Mouse (Mus musculus): ENCODE measurements at regions not wholly inside any gene's neighbourhood (a gene's known extent, or its start where the extent isn't known, plus 50 kb on each side); places are given as distances from the start of the nearest gene placed in this dataset.

- H3K27me3 ChIP-seq (ENCODE audit: control insufficient read depth, insufficient read depth, insufficient read length) = no peaks in the 10 kb centered on the region
- no peak overlapping the region for H3K4me2 ChIP-seq (ENCODE audit: low read depth)
- H3K36me3 ChIP-seq (ENCODE audit: control insufficient read depth, insufficient read depth) = no peaks in the 10 kb centered on the region
- no peaks in the 10 kb centered on the region for H3K79me2 ChIP-seq (ENCODE audit: control insufficient read depth, insufficient read depth)
- H3ac ChIP-seq (ENCODE audit: control insufficient read depth, insufficient read length) = no peak overlapping the region
- H3K4me3 ChIP-seq = no peak overlapping the region
- TF ChIP-seq MYOG (IDR thresholded peaks at IDR 0.05; ENCODE audit: control insufficient read depth in 1 of 3, insufficient read depth in 1 of 3, insufficient read length in 2 of 3, low read depth in 2 of 3) (no peak), SRF (IDR thresholded peaks at IDR 0.05; ENCODE audit: control insufficient read depth, insufficient read length, low read depth) (no peak), CEBPB (IDR thresholded peaks at IDR 0.05; ENCODE audit: insufficient read depth, poor library complexity, severe bottlenecking) (no peak), POLR2AphosphoS2 (IDR thresholded peaks at IDR 0.05; ENCODE audit: insufficient read length, low read depth) (no peak), MAX (IDR thresholded peaks at IDR 0.05; ENCODE audit: low read depth) (no peak), TCF3 (IDR thresholded peaks at IDR 0.05; ENCODE audit: insufficient read length, low read depth) (no peak), POLR2A (IDR thresholded peaks at IDR 0.05; ENCODE audit: insufficient read length, low read depth) (no peak), E2F4 (IDR thresholded peaks at IDR 0.05; ENCODE audit: insufficient read depth) (no peak), TCF12 (IDR thresholded peaks at IDR 0.05; ENCODE audit: insufficient read depth, poor library complexity, severe bottlenecking) (no peak), REST (IDR thresholded peaks at IDR 0.05; ENCODE audit: insufficient read depth, insufficient read length) (no peak), USF1 (IDR thresholded peaks at IDR 0.05; ENCODE audit: low read depth) (no peak)
These were observed 197.6 kb downstream of the Arl4a start for GRCm38 (mm10) chr12:39840179-39840578.

- Histone ChIP-seq H3K36me3 (ENCODE audit: control insufficient read depth, insufficient read depth) (no peaks in the 10 kb centered on the region), H3K4me3 (no peak overlapping the region), H3K27me3 (ENCODE audit: control insufficient read depth, insufficient read depth, insufficient read length) (no peaks in the 10 kb centered on the region), H3ac (ENCODE audit: control insufficient read depth, insufficient read length) (no peak overlapping the region), H3K79me2 (ENCODE audit: control insufficient read depth, insufficient read depth) (no peaks in the 10 kb centered on the region), H3K4me2 (ENCODE audit: low read depth) (no peak overlapping the region)
- TF ChIP-seq MAX (IDR thresholded peaks at IDR 0.05; ENCODE audit: low read depth) (no peak), SRF (IDR thresholded peaks at IDR 0.05; ENCODE audit: control insufficient read depth, insufficient read length, low read depth) (no peak), TCF12 (IDR thresholded peaks at IDR 0.05; ENCODE audit: insufficient read depth, poor library complexity, severe bottlenecking) (no peak), REST (IDR thresholded peaks at IDR 0.05; ENCODE audit: insufficient read depth, insufficient read length) (no peak), CEBPB (IDR thresholded peaks at IDR 0.05; ENCODE audit: insufficient read depth, poor library complexity, severe bottlenecking) (no peak), POLR2A (IDR thresholded peaks at IDR 0.05; ENCODE audit: insufficient read length, low read depth) (no peak), E2F4 (IDR thresholded peaks at IDR 0.05; ENCODE audit: insufficient read depth) (no peak), TCF3 (IDR thresholded peaks at IDR 0.05; ENCODE audit: insufficient read length, low read depth) (no peak), MYOD1 (IDR thresholded peaks at IDR 0.05; ENCODE audit: control insufficient read depth in 1 of 3, insufficient read length in 2 of 3, low read depth in 2 of 3) (no peak), POLR2AphosphoS2 (IDR thresholded peaks at IDR 0.05; ENCODE audit: insufficient read length, low read depth) (no peak), USF1 (IDR thresholded peaks at IDR 0.05; ENCODE audit: low read depth) (no peak), MYOG (IDR thresholded peaks at IDR 0.05; ENCODE audit: control insufficient read depth in 1 of 3, insufficient read depth in 1 of 3, insufficient read length in 2 of 3, low read depth in 2 of 3) (no peak)
These were observed 206.7 kb downstream of the Arl4a start for GRCm38 (mm10) chr12:39831079-39831478.

GRCm38 (mm10) chr12:39830530-39830929, 207.3 kb downstream of the Arl4a start:
- H3K36me3 ChIP-seq (ENCODE audit: control insufficient read depth, insufficient read depth) = no peaks in the 10 kb centered on the region
- TF ChIP-seq USF1 (IDR thresholded peaks at IDR 0.05; ENCODE audit: low read depth) (no peak), REST (IDR thresholded peaks at IDR 0.05; ENCODE audit: insufficient read depth, insufficient read length) (no peak), CEBPB (IDR thresholded peaks at IDR 0.05; ENCODE audit: insufficient read depth, poor library complexity, severe bottlenecking) (no peak), TCF12 (IDR thresholded peaks at IDR 0.05; ENCODE audit: insufficient read depth, poor library complexity, severe bottlenecking) (no peak), MYOD1 (IDR thresholded peaks at IDR 0.05; ENCODE audit: control insufficient read depth in 1 of 3, insufficient read length in 2 of 3, low read depth in 2 of 3) (no peak), SRF (IDR thresholded peaks at IDR 0.05; ENCODE audit: control insufficient read depth, insufficient read length, low read depth) (no peak), TCF3 (IDR thresholded peaks at IDR 0.05; ENCODE audit: insufficient read length, low read depth) (no peak), MYOG (IDR thresholded peaks at IDR 0.05; ENCODE audit: control insufficient read depth in 1 of 3, insufficient read depth in 1 of 3, insufficient read length in 2 of 3, low read depth in 2 of 3) (no peak), MAX (IDR thresholded peaks at IDR 0.05; ENCODE audit: low read depth) (no peak)
- H3K79me2 ChIP-seq (ENCODE audit: control insufficient read depth, insufficient read depth) = no peaks in the 10 kb centered on the region
- no peak overlapping the region for H3K4me2 ChIP-seq (ENCODE audit: low read depth)
- no peak overlapping the region for H3ac ChIP-seq (ENCODE audit: control insufficient read depth, insufficient read length)
- H3K4me3 ChIP-seq = no peak overlapping the region
- H3K27me3 ChIP-seq (ENCODE audit: control insufficient read depth, insufficient read depth, insufficient read length) = no peaks in the 10 kb centered on the region

GRCm38 (mm10) chr12:39822671-39823070, 215.2 kb downstream of the Arl4a start:
- Histone ChIP-seq H3K79me2 (ENCODE audit: control insufficient read depth, insufficient read depth) (no peaks in the 10 kb centered on the region), H3K4me2 (ENCODE audit: low read depth) (no peak overlapping the region), H3K27me3 (ENCODE audit: control insufficient read depth, insufficient read depth, insufficient read length) (no peaks in the 10 kb centered on the region), H3ac (ENCODE audit: control insufficient read depth, insufficient read length) (no peak overlapping the region), H3K4me3 (no peak overlapping the region), H3K36me3 (ENCODE audit: control insufficient read depth, insufficient read depth) (no peaks in the 10 kb centered on the region)
- no peak for TF ChIP-seq MYOG (IDR thresholded peaks at IDR 0.05; ENCODE audit: control insufficient read depth in 1 of 3, insufficient read depth in 1 of 3, insufficient read length in 2 of 3, low read depth in 2 of 3)
- no peak for TF ChIP-seq E2F4 (IDR thresholded peaks at IDR 0.05; ENCODE audit: insufficient read depth)
- TF ChIP-seq MAX (IDR thresholded peaks at IDR 0.05; ENCODE audit: low read depth) = no peak
- TF ChIP-seq POLR2A (IDR thresholded peaks at IDR 0.05; ENCODE audit: insufficient read length, low read depth) = no peak
- no peak for TF ChIP-seq SRF (IDR thresholded peaks at IDR 0.05; ENCODE audit: control insufficient read depth, insufficient read length, low read depth)
- no peak for TF ChIP-seq POLR2AphosphoS2 (IDR thresholded peaks at IDR 0.05; ENCODE audit: insufficient read length, low read depth)
- no peak for TF ChIP-seq MYOD1 (IDR thresholded peaks at IDR 0.05; ENCODE audit: control insufficient read depth in 1 of 3, insufficient read length in 2 of 3, low read depth in 2 of 3)
- TF ChIP-seq TCF12 (IDR thresholded peaks at IDR 0.05; ENCODE audit: insufficient read depth, poor library complexity, severe bottlenecking) = no peak
- no peak for TF ChIP-seq TCF3 (IDR thresholded peaks at IDR 0.05; ENCODE audit: insufficient read length, low read depth)
- TF ChIP-seq USF1 (IDR thresholded peaks at IDR 0.05; ENCODE audit: low read depth) = no peak

GRCm38 (mm10) chr12:39801536-39801935, 236.3 kb downstream of the Arl4a start:
- H3K4me2 ChIP-seq (ENCODE audit: low read depth) = no peak overlapping the region
- no peaks in the 10 kb centered on the region for H3K27me3 ChIP-seq (ENCODE audit: control insufficient read depth, insufficient read depth, insufficient read length)
- no peaks in the 10 kb centered on the region for H3K36me3 ChIP-seq (ENCODE audit: control insufficient read depth, insufficient read depth)
- no peak overlapping the region for H3K4me3 ChIP-seq
- no peak for TF ChIP-seq TCF12 (IDR thresholded peaks at IDR 0.05; ENCODE audit: insufficient read depth, poor library complexity, severe bottlenecking)
- TF ChIP-seq MYOG (IDR thresholded peaks at IDR 0.05; ENCODE audit: control insufficient read depth in 1 of 3, insufficient read depth in 1 of 3, insufficient read length in 2 of 3, low read depth in 2 of 3) = no peak
- no peak for TF ChIP-seq REST (IDR thresholded peaks at IDR 0.05; ENCODE audit: insufficient read depth, insufficient read length)
- no peak for TF ChIP-seq POLR2A (IDR thresholded peaks at IDR 0.05; ENCODE audit: insufficient read length, low read depth)
- TF ChIP-seq POLR2AphosphoS2 (IDR thresholded peaks at IDR 0.05; ENCODE audit: insufficient read length, low read depth) = no peak
- TF ChIP-seq CEBPB (IDR thresholded peaks at IDR 0.05; ENCODE audit: insufficient read depth, poor library complexity, severe bottlenecking) = no peak
- TF ChIP-seq USF1 (IDR thresholded peaks at IDR 0.05; ENCODE audit: low read depth) = no peak
- TF ChIP-seq SRF (IDR thresholded peaks at IDR 0.05; ENCODE audit: control insufficient read depth, insufficient read length, low read depth) = no peak
- TF ChIP-seq MAX (IDR thresholded peaks at IDR 0.05; ENCODE audit: low read depth) = no peak
- TF ChIP-seq E2F4 (IDR thresholded peaks at IDR 0.05; ENCODE audit: insufficient read depth) = no peak
- no peak for TF ChIP-seq TCF3 (IDR thresholded peaks at IDR 0.05; ENCODE audit: insufficient read length, low read depth)
- TF ChIP-seq MYOD1 (IDR thresholded peaks at IDR 0.05; ENCODE audit: control insufficient read depth in 1 of 3, insufficient read length in 2 of 3, low read depth in 2 of 3) = no peak
- H3ac ChIP-seq (ENCODE audit: control insufficient read depth, insufficient read length) = no peak overlapping the region
- H3K79me2 ChIP-seq (ENCODE audit: control insufficient read depth, insufficient read depth) = no peaks in the 10 kb centered on the region
